Mouse (Mus musculus) thymus, adult 2 months (tissue): ENCODE data around the gene Tmx2. TPM values are rescaled to one million over a fixed set of nuclear protein-coding genes. Genes with fewer than 3 reads are reported as not detected.

ENCODE experiments used
- DNase-seq: peaks from one replicate; pipeline ENCODE4 v3.0.0; 2021
- H3K27ac ChIP-seq: fragments of 200-500 bp; 2 replicates; pipeline ENCODE4 v1.5.1; 2012; ENCODE audit warnings: low read length, control low read depth; ENCODE audit not compliant: control insufficient read depth, insufficient read depth
- H3K27me3 ChIP-seq: fragments of 200-500 bp; 2 replicates; pipeline ENCODE4 v1.6.1; 2012; ENCODE audit warnings: mild to moderate bottlenecking, low read length, moderate library complexity, mixed read lengths; ENCODE audit not compliant: control insufficient read depth, insufficient read depth
- H3K36me3 ChIP-seq: fragments of 200-500 bp; 2 replicates; pipeline ENCODE4 v1.6.1; 2012; ENCODE audit warnings: mild to moderate bottlenecking, low read length, moderate library complexity; ENCODE audit not compliant: control insufficient read depth, insufficient read depth
- H3K4me1 ChIP-seq: fragments of 200-500 bp; replicated peaks from 2 replicates; pipeline ENCODE4 v1.6.1; 2012; ENCODE audit warnings: low read length; ENCODE audit not compliant: control insufficient read depth, insufficient read depth
- H3K4me3 ChIP-seq: fragments of 200-500 bp; 2 replicates; pipeline ENCODE4 v1.5.1; 2012; ENCODE audit warnings: mild to moderate bottlenecking, low read length, control low read depth, moderate library complexity; ENCODE audit not compliant: control insufficient read depth, insufficient read depth
- CTCF ChIP-seq: fragments of 200-500 bp; IDR thresholded peaks from 2 replicates; pipeline ENCODE4 v1.5.1; 2012; ENCODE audit warnings: mild to moderate bottlenecking, control low read depth, low read length, moderate library complexity, borderline replicate concordance; ENCODE audit not compliant: control insufficient read depth, poor library complexity, insufficient read depth; ENCODE audit errors: extremely low read depth
- POLR2A ChIP-seq: fragments of 200-500 bp; IDR thresholded peaks from 2 replicates; pipeline ENCODE4 v1.6.1; 2012; ENCODE audit warnings: mild to moderate bottlenecking, low read length, control low read depth, moderate library complexity; ENCODE audit not compliant: control insufficient read depth, poor library complexity, insufficient read depth; ENCODE audit errors: extremely low read depth
- WGBS: fragments of 180-500 bp; shearing (Covaris S2); methylation state at CpG from one replicate; pipeline ENCODE4 v1.1.7; 2018; 5-methylcytosine and 5-hydroxymethylcytosine counted together
- polyA plus RNA-seq: library from polyadenylated mRNA; depleted of rRNA; stranded (reverse); fragments of >200 nt; gene quantifications from 2 replicates; pipeline ENCODE4 v1.2.3, GENCODE M21; 2012

Gene Tmx2
- polyA plus RNA-seq, 1 experiment: 53.8 TPM

DNA sequence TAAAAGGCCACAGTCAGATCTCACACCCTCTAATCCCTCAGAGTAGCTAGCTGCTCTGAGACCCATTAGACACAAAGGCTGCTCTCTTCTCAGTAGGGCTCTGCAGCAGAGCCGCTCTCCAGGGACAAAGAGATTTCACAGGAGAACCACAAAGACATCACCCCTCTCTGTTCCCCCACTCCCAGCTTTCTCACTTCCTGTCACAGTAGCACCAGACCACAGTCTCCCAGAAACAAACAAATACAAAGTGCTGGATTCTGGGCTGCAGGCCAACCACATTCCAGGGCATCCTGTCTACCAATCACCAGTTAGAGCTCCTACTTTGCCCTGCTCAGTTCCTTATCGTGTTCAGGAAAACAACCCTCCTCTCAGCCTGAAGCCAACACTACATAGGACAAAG, 43.3 kb downstream of the Tmx2 start:
- 79% methylated on average over 2 of the region's 2 CpGs for WGBS
- H3K27ac ChIP-seq: no peak overlapping the region
- no peak overlapping the region for H3K4me3 ChIP-seq
- no peaks in the 10 kb centered on the region for H3K27me3 ChIP-seq
- DNase-seq: no peak
- no peak for TF ChIP-seq CTCF
- no peak for TF ChIP-seq POLR2A
- peaks cover 4% of the 10 kb centered on the region for H3K4me1 ChIP-seq
- H3K36me3 ChIP-seq: no peaks in the 10 kb centered on the region

DNA sequence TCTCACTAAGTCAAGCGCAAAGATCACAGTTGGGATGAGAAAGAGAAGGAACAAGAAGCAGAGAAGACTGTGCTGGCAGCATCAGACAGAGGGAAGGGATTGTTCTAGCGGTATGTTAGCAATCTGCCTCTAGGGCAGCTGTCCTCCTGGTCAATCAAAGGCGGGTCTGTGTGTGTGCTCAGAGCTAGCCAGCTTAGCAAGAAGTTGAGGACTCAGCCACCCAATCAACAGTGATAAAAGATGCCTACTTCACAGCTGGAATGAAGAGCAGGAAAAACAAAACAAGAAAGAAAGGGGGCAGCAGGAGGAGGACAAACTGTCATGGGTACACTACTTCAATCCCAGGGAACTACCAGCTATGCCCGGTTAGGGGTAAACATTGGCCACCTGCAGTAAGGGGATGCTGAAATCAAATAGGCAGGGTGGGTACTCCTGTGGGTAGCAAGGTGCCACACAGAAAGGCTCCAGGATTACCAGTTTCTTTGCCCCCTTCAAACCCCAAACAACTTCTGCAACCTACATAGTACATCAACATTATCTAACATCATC, 43.9 kb downstream of the Tmx2 start:
- Histone ChIP-seq H3K4me3 (no peak overlapping the region), H3K27ac (no peak overlapping the region), H3K4me1 (peaks cover 4% of the 10 kb centered on the region), H3K36me3 (no peaks in the 10 kb centered on the region), H3K27me3 (no peaks in the 10 kb centered on the region)
- WGBS: 81% methylated on average over 4 of the region's 4 CpGs
- no peak for TF ChIP-seq CTCF
- TF ChIP-seq POLR2A: no peak
- no peak for DNase-seq

DNA sequence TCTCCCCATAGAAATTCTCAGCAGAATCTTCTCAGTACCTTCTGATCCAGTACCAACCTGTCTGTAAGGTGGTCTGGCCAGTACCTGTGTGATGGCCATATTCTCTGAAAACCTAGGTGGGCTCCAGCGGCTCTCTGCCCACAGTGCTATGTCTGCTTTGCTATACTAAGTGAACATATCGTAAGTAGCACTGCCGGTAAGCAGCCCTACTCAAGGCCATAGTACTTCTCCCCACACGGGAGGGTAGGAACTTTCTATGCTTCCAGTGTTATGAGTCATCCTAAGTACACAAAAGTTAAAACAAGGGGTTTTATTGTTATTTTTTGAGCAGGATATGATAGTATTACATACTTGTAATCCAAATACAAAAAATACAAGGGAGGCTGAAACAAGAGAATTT, 44.9 kb downstream of the Tmx2 start:
- no peak overlapping the region for H3K4me3 ChIP-seq
- H3K27ac ChIP-seq: no peak overlapping the region
- DNase-seq: no peak
- no peaks in the 10 kb centered on the region for H3K36me3 ChIP-seq
- 82% methylated on average over 4 of the region's 4 CpGs for whole genome bisulfite sequencing
- no peak for TF ChIP-seq POLR2A
- H3K4me1 ChIP-seq: peaks cover 4% of the 10 kb centered on the region
- H3K27me3 ChIP-seq: no peaks in the 10 kb centered on the region

DNA sequence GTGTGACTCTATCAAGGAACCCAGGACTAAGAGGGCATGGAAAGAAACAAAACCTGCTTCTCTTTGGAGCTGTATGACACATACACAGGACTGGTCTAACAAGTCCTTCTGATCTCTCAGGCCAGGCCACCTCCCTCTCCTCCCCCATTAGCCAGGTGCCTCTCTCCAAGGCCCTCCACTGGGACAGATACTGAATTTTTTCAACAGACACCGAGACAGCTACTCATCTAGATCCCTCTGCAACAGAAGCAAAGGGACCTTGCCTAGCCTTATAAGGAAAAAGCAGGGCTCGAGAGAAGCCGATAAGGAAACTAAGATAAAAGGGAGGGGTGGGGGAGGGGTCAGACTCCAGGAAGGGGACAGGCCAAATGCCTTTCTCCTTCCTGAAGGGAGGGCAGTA, 45.9 kb downstream of the Tmx2 start:
- Histone ChIP-seq H3K4me1 (peaks cover 4% of the 10 kb centered on the region), H3K36me3 (no peaks in the 10 kb centered on the region), H3K27me3 (no peaks in the 10 kb centered on the region), H3K27ac (no peak overlapping the region; the same call in 1 of the 2 replicates), H3K4me3 (no peak overlapping the region)
- 9% methylated on average over 3 of the region's 3 CpGs for WGBS
- no peak for DNase-seq
- no peak for TF ChIP-seq POLR2A

DNA sequence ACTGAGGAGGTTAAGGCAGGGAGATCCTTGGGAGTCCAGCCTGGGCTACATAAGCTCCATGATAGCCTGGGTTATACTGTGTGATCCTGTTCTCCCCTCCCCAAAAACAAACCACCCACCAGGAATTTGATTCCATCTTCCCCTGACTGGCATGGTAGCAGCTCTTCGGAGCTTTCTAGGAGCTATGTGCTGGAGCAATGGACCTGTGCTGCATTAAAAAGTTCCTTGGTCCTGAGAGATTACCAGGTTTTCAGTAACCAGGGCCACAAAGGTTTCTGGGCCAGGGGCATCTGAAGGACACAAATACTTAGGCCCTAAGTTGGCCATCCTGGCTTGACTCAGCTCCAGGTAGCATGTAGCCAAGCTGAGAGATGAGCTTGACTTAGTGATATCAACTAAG, 46.9 kb downstream of the Tmx2 start:
- H3K36me3 ChIP-seq: no peaks in the 10 kb centered on the region
- H3K4me1 ChIP-seq: peaks cover 4% of the 10 kb centered on the region
- no peak overlapping the region for H3K27ac ChIP-seq
- DNase-seq: no peak
- H3K4me3 ChIP-seq: no peak overlapping the region
- no peak for TF ChIP-seq POLR2A
- TF ChIP-seq CTCF: no peak
- H3K27me3 ChIP-seq: no peaks in the 10 kb centered on the region
- WGBS: 96% methylated on average over 1 of the region's 1 CpGs

DNA sequence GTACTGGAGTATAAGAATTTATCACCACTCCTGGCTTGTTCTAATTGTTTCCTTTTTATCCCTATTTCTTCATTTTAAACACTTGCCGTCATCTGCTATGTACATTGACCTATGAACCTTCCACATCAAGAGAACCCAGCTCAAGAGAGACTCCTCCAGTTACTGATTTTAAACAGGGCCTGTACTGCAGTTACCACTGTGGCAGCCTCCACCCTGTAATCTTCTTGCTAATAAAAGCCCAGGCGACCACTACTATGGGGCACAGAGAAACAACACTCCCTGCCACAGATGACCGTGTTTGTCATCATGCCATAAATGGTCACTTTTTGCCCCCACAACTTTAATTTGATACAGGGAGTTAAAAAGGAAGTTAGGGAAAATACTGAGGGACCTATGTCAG, 51.9 kb downstream of the Tmx2 start:
- DNase-seq: no peak
- TF ChIP-seq CTCF: no peak
- no peak overlapping the region for H3K27ac ChIP-seq
- no peaks in the 10 kb centered on the region for H3K4me1 ChIP-seq
- H3K36me3 ChIP-seq: no peaks in the 10 kb centered on the region
- no peak overlapping the region for H3K4me3 ChIP-seq
- WGBS: 92% methylated on average over 3 of the region's 3 CpGs
- H3K27me3 ChIP-seq: no peaks in the 10 kb centered on the region

DNA sequence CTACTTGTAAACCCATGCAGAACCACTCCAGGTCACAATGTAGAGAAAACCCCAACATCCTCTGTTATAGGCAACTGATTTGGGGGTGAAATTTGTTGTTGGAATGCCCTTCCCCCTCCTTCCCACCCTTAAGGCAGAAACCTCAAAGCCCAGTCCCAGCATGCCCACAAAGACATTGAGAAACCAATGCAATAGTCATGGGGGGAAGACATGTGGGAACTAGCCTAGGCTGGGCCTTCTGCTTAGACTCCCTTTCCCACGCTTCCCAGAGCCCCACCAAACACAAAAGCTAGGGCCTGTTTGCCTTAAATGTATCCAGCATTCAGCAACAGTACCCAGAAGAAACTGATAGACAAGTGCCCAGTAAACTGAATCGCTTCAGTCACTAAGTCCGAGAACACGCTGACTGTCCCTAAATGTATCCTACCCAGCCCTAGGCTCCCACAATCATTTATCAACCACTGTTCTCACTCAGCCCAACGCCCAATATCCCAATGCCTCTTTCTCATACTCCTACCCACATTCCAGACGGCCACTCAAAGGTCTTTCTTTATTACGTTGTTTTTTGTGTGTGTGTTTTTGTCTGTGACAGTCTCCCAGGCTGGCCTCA, 52.5 kb downstream of the Tmx2 start:
- no peak for TF ChIP-seq POLR2A
- TF ChIP-seq CTCF: no peak
- Histone ChIP-seq H3K36me3 (no peaks in the 10 kb centered on the region), H3K4me1 (no peaks in the 10 kb centered on the region), H3K27ac (no peak overlapping the region), H3K4me3 (no peak overlapping the region), H3K27me3 (no peaks in the 10 kb centered on the region)
- no peak for DNase-seq
- 87% methylated on average over 7 of the region's 7 CpGs for WGBS
